Mouse (Mus musculus) erythroblast, embryonic 14.5 days (primary cell): Measurements from ENCODE around the gene Hydin. TPM values are rescaled to one million over a fixed set of nuclear protein-coding genes. Genes with fewer than 3 reads are reported as not detected.

ENCODE experiments used
- H3K27me3 ChIP-seq: 2 replicates; pipeline ENCODE4 v1.6.1; 2012; ENCODE audit warnings: inconsistent platforms; ENCODE audit not compliant: control insufficient read depth
- H3K36me3 ChIP-seq: 2 replicates; pipeline ENCODE4 v1.6.1; 2012; ENCODE audit warnings: mild to moderate bottlenecking, inconsistent platforms; ENCODE audit not compliant: control insufficient read depth
- H3K4me1 ChIP-seq: 2 replicates; pipeline ENCODE4 v1.6.1; 2012; ENCODE audit warnings: inconsistent platforms; ENCODE audit not compliant: control insufficient read depth
- H3K4me3 ChIP-seq: replicated peaks from 2 replicates; pipeline ENCODE3; 2012; ENCODE audit warnings: moderate library complexity, mild to moderate bottlenecking, inconsistent platforms
- H3K9me3 ChIP-seq: 2 replicates; pipeline ENCODE4 v1.6.1; 2012; ENCODE audit warnings: low read length, inconsistent platforms, mixed read lengths; ENCODE audit not compliant: control insufficient read depth
- GATA1 ChIP-seq: IDR thresholded peaks from 2 replicates; pipeline ENCODE4 v1.6.1; 2012; ENCODE audit warnings: low read length, inconsistent platforms, mixed read lengths
- TAL1 ChIP-seq: IDR thresholded peaks from 3 replicates; pipeline ENCODE4 v1.6.1; 2012; ENCODE audit warnings: low read length, inconsistent platforms, mixed read lengths
- polyA plus RNA-seq: library from polyadenylated mRNA; stranded (reverse); fragments of >175 nt; gene quantifications from 2 replicates; pipeline ENCODE4 v1.2.3, GENCODE M21; 2012

Gene Hydin
- polyA plus RNA-seq, 1 experiment = under 0.01 TPM

- Histone ChIP-seq H3K4me1 (no peaks in the 10 kb centered on the region), H3K27me3 (no peaks in the 10 kb centered on the region), H3K9me3 (peaks cover 3% of the 10 kb centered on the region; the same call in 1 of the 2 replicates), H3K4me3 (no peak overlapping the region), H3K36me3 (no peaks in the 10 kb centered on the region)
- no peak for TF ChIP-seq TAL1
- no peak for TF ChIP-seq GATA1
These were observed 148.3 kb downstream of the Hydin start for GRCm38 (mm10) chr8:110415121-110415520.

- Histone ChIP-seq H3K4me3 (no peak overlapping the region), H3K36me3 (no peaks in the 10 kb centered on the region), H3K4me1 (no peaks in the 10 kb centered on the region), H3K27me3 (no peaks in the 10 kb centered on the region), H3K9me3 (peaks cover 3% of the 10 kb centered on the region; the same call in 1 of the 2 replicates)
- TF ChIP-seq GATA1 (no peak), TAL1 (no peak)
These were observed 150.2 kb downstream of the Hydin start for GRCm38 (mm10) chr8:110416931-110417330.

- TF ChIP-seq TAL1 = no peak
- TF ChIP-seq GATA1 = no peak
- Histone ChIP-seq H3K36me3 (no peaks in the 10 kb centered on the region), H3K4me1 (no peaks in the 10 kb centered on the region), H3K4me3 (no peak overlapping the region), H3K27me3 (no peaks in the 10 kb centered on the region), H3K9me3 (peaks cover 5% of the 10 kb centered on the region)
These were observed 151.0 kb downstream of the Hydin start for GRCm38 (mm10) chr8:110417801-110418200.

DNA sequence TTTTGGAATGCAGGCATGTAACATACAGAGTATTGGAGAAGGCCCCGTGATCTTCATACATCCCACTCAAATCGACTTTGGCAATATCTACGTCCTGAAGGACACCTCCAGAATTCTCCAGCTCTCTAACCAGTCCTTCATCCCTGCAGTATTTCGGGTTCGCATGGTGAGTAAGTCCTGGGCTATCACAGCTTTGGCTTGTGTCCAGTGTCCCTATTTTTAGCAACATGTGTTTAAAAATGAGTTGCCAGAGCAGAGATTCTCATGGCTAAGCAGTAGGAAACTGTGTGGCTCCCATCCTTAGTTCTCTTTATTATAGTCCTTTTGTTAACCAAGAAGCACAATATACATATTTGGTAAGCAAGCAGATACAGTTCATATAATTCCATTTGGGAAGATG lies 152.9 kb downstream of the Hydin start:
- peaks cover 8% of the 10 kb centered on the region for H3K9me3 ChIP-seq
- no peaks in the 10 kb centered on the region for H3K36me3 ChIP-seq
- H3K4me1 ChIP-seq = no peaks in the 10 kb centered on the region
- H3K4me3 ChIP-seq = no peak overlapping the region
- TF ChIP-seq TAL1 (no peak), GATA1 (no peak)
- H3K27me3 ChIP-seq = no peaks in the 10 kb centered on the region

GRCm38 (mm10) chr8:110420221-110420620 lies 153.4 kb downstream of the Hydin start:
- TF ChIP-seq TAL1 (no peak), GATA1 (no peak)
- H3K4me3 ChIP-seq = no peak overlapping the region
- H3K4me1 ChIP-seq = no peaks in the 10 kb centered on the region
- no peaks in the 10 kb centered on the region for H3K27me3 ChIP-seq
- H3K36me3 ChIP-seq = no peaks in the 10 kb centered on the region
- H3K9me3 ChIP-seq = peaks cover 8% of the 10 kb centered on the region

- TF ChIP-seq TAL1 = no peak
- no peak for TF ChIP-seq GATA1
- H3K9me3 ChIP-seq = peaks cover 5% of the 10 kb centered on the region
These were observed 157.4 kb downstream of the Hydin start for GRCm38 (mm10) chr8:110424146-110424545.

DNA sequence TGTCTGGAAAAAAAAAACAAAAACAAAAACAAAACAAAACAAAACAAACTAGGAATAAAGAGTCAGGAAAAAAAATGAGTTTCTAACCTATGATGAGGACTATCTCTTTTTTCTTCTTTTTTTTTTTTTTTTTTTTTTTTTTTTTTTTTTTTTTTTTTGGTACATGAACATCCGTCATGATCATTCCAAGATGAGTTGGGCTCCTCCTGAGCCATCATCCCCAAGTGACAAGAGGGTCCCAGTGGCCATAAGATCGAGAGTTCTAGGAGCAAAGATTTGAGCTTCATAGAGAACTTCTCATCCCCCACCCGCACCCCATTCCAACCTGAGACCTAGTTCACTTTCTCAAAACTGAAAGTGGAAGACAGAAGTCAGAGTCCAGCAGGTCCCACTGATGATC lies 164.6 kb downstream of the Hydin start:
- TF ChIP-seq GATA1 (no peak), TAL1 (no peak)
- peaks cover 23% of the 10 kb centered on the region for H3K9me3 ChIP-seq
- no peaks in the 10 kb centered on the region for H3K36me3 ChIP-seq

More at GRCm38 (mm10) chr8:110424146-110424545, 157.4 kb downstream of the Hydin start:
- Histone ChIP-seq H3K4me3 (no peak overlapping the region), H3K27me3 (no peaks in the 10 kb centered on the region), H3K36me3 (no peaks in the 10 kb centered on the region), H3K4me1 (no peaks in the 10 kb centered on the region)

GRCm38 (mm10) chr8:110440528-110440927 lies 173.8 kb downstream of the Hydin start:
- no peaks in the 10 kb centered on the region for H3K4me1 ChIP-seq
- no peak overlapping the region for H3K4me3 ChIP-seq
- no peaks in the 10 kb centered on the region for H3K36me3 ChIP-seq
- peaks cover 11% of the 10 kb centered on the region for H3K9me3 ChIP-seq
- no peaks in the 10 kb centered on the region for H3K27me3 ChIP-seq
- TF ChIP-seq GATA1 = no peak
- no peak for TF ChIP-seq TAL1

More for the DNA sequence above, 164.6 kb downstream of the Hydin start:
- Histone ChIP-seq H3K4me1 (no peaks in the 10 kb centered on the region), H3K4me3 (no peak overlapping the region), H3K27me3 (no peaks in the 10 kb centered on the region; the same call in 1 of the 2 replicates)

- Histone ChIP-seq H3K36me3 (no peaks in the 10 kb centered on the region), H3K27me3 (no peaks in the 10 kb centered on the region), H3K4me3 (no peak overlapping the region), H3K9me3 (peaks cover 21% of the 10 kb centered on the region), H3K4me1 (no peaks in the 10 kb centered on the region)
- TF ChIP-seq GATA1 (no peak), TAL1 (no peak)
These were observed 177.5 kb downstream of the Hydin start for GRCm38 (mm10) chr8:110444276-110444675.

DNA sequence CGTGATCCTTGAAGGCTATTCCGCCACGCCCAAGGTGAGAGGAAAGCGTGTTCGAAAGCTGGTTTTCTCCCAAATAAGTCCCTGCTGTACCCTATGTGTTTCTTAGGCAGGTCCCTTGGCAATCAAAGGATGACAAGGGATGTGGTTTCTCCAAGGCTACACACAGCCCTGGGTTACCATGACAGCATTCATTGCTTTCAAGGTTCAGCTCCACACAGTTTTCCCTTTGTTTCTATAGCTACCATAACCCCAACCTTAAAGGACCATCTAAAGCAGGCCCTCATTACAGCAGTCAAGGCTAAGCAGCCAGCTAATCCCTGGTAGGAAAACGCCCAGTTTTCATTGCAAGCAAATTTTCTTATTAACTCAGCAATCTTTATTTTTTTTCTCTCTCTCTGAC lies 183.7 kb downstream of the Hydin start:
- no peak overlapping the region for H3K4me3 ChIP-seq
- no peak for TF ChIP-seq TAL1
- TF ChIP-seq GATA1 = no peak
- no peaks in the 10 kb centered on the region for H3K27me3 ChIP-seq
- peaks cover 15% of the 10 kb centered on the region for H3K9me3 ChIP-seq
- no peaks in the 10 kb centered on the region for H3K36me3 ChIP-seq
- no peaks in the 10 kb centered on the region for H3K4me1 ChIP-seq
